ENCODE assay signal across 9 mouse cellular contexts in genomic region chr17:29711076-29711744, GRCm38 (mm10). TPM values are rescaled to one million over a fixed set of nuclear protein-coding genes. Genes with fewer than 3 reads are reported as not detected.
DNase-seq lines count a peak whose midpoint lies in the region; ATAC-seq lines count a peak whose summit lies in the region.
"Had no signal": no experiment of that assay in that cellular context is flagged by ENCODE, and none has a peak within 500 bp of the region (broad histone marks: within the 10 kb centered on the region; RNA-seq: fewer than 3 reads in every experiment).

No protein-coding gene starts in this region.

- H3K9ac ChIP-seq in kidney, embryonic 16.5 days (replicated peaks; ENCODE audit: low read length): no peak overlapping the region
- no peak overlapping the region for H3K9ac ChIP-seq in kidney, embryonic 15.5 days
- H3K9ac ChIP-seq: embryonic facial prominence, embryonic 12.5 days had no signal

- no peak overlapping the region for H3K27ac ChIP-seq in kidney, embryonic 16.5 days (ENCODE audit: low read length)
- peak overlapping the region; percentile 5; the same call in 1 of the 2 replicates for H3K27ac ChIP-seq in kidney, embryonic 15.5 days

- H3K36me3 ChIP-seq in kidney, embryonic 16.5 days (ENCODE audit: insufficient read depth, low read length): no peaks in the 10 kb centered on the region
- H3K36me3 ChIP-seq in kidney, embryonic 15.5 days: peaks cover 6% of the 10 kb centered on the region; the same call in 1 of the 2 replicates

- no peak for ATAC-seq in kidney, embryonic 16.5 days (ENCODE audit: low FRiP score, low TSS enrichment)
- no peak for ATAC-seq in kidney, embryonic 15.5 days (replicated peaks; ENCODE audit: low FRiP score)
- ATAC-seq in frontal cortex, adult (ENCODE audit: low TSS enrichment): no peak

- no peaks in the 10 kb centered on the region for H3K9me3 ChIP-seq in kidney, embryonic 16.5 days (ENCODE audit: low read length)
- no peaks in the 10 kb centered on the region for H3K9me3 ChIP-seq in kidney, embryonic 15.5 days (replicated peaks)
- H3K9me3 ChIP-seq: embryonic facial prominence, embryonic 12.5 days had no signal

- peak; percentile 82 for DNase-seq in kidney, adult 11 months
- peak; percentile 53 for DNase-seq in adrenal gland, postnatal 10 days
- DNase-seq in cerebellum, adult 9-10 months: peak; percentile 96
- DNase-seq in testis, postnatal 14 days (ENCODE audit: low spot score): no peak
- DNase-seq in gastrocnemius, postnatal 10 days: no peak

- WGBS in kidney, embryonic 16.5 days: 54% methylated on average over 19 of the region's 19 CpGs
- WGBS in kidney, embryonic 15.5 days: 60% methylated on average over 19 of the region's 19 CpGs

- no peak overlapping the region for H3K4me2 ChIP-seq in kidney, embryonic 16.5 days (replicated peaks; ENCODE audit: low read depth, low read length)
- no peak overlapping the region for H3K4me2 ChIP-seq in kidney, embryonic 15.5 days
- H3K4me2 ChIP-seq: embryonic facial prominence, embryonic 12.5 days had no signal

- peaks cover 60% of the 10 kb centered on the region for H3K4me1 ChIP-seq in kidney, embryonic 16.5 days (ENCODE audit: insufficient read depth, low read length)
- H3K4me1 ChIP-seq in kidney, embryonic 15.5 days: peaks cover 74% of the 10 kb centered on the region

- no peaks in the 10 kb centered on the region for H3K27me3 ChIP-seq in kidney, embryonic 16.5 days (ENCODE audit: insufficient read depth, low read length)
- H3K27me3 ChIP-seq in kidney, embryonic 15.5 days: no peaks in the 10 kb centered on the region
- H3K27me3 ChIP-seq: embryonic facial prominence, embryonic 12.5 days had no signal

- H3K4me3 ChIP-seq in kidney, embryonic 16.5 days (ENCODE audit: low read length): no peak overlapping the region
- H3K4me3 ChIP-seq in kidney, embryonic 15.5 days (replicated peaks): no peak overlapping the region
- H3K4me3 ChIP-seq: embryonic facial prominence, embryonic 12.5 days had no signal

RNA-seq across cellular contexts. Expression of gene Ccdc167, which starts 5.6 kb away (rescaled TPM):
- polyA plus RNA-seq in kidney, embryonic 16.5 days (2015; fragmentation: Nextera tagmentation; extraction: Ambion mirVana): 12.5 and 13.7 TPM in 2 replicates
- total RNA-seq in adrenal gland, postnatal 10 days (2021): 10 to 100 TPM; 12.7 to 17.2 TPM
- 14.2 and 15.5 TPM in 2 replicates for polyA plus RNA-seq in kidney, embryonic 15.5 days (2015; fragmentation: Nextera tagmentation; extraction: Ambion mirVana)
- 1 to 10 TPM; 6.2 to 9.3 TPM for total RNA-seq in gastrocnemius, postnatal 10 days (2021)

RNA-seq across cellular contexts. Expression of gene Cmtr1, which starts 50.8 kb away (rescaled TPM):
- 116 and 137 TPM in 2 replicates for polyA plus RNA-seq in kidney, embryonic 16.5 days (2015; fragmentation: Nextera tagmentation; extraction: Ambion mirVana)
- 10 to 100 TPM; 52.4 to 99.0 TPM for total RNA-seq in adrenal gland, postnatal 10 days (2021)
- 122 and 126 TPM in 2 replicates for polyA plus RNA-seq in kidney, embryonic 15.5 days (2015; fragmentation: Nextera tagmentation; extraction: Ambion mirVana)
- total RNA-seq in gastrocnemius, postnatal 10 days (2021): 10 to 100 TPM; 46.1 to 51.9 TPM

Comparison
In these comparisons a context has a peak if more than half of its experiments do, and no peak if none do; other contexts are left out.
1. DNase-seq: peak in kidney, adult 11 months (single experiment), adrenal gland, postnatal 10 days (single experiment) and cerebellum, adult 9-10 months (single experiment); none in testis, postnatal 14 days (single experiment) and gastrocnemius, postnatal 10 days (single experiment).